Mouse (Mus musculus): ENCODE results near the gene Map7.
A peak's percentile ranks its signal among the peaks of the same experiment; 100 is the strongest.

Map7 gene

GRCm38 (mm10) chr10:20287369-20287768 lies 139.1 kb downstream of the Map7 start:
- no peak for DNase-seq (ENCODE audit: low spot score)

- peak; percentile 33 for DNase-seq (ENCODE audit: low spot score)
Observed at GRCm38 (mm10) chr10:20290467-20290883, 142.2 kb downstream of the Map7 start.

GRCm38 (mm10) chr10:20295961-20296360 lies 147.7 kb downstream of the Map7 start:
- no peak for DNase-seq (ENCODE audit: low spot score)

GRCm38 (mm10) chr10:20298152-20298920 lies 150.1 kb downstream of the Map7 start:
- no peak for DNase-seq (ENCODE audit: low spot score)

- no peak for DNase-seq (ENCODE audit: low spot score)
Observed at GRCm38 (mm10) chr10:20299114-20299513, 150.8 kb downstream of the Map7 start.

- no peak for DNase-seq (ENCODE audit: low spot score)
Observed at GRCm38 (mm10) chr10:20310969-20311769, 162.9 kb downstream of the Map7 start.

GRCm38 (mm10) chr10:20311918-20312735 lies 163.9 kb downstream of the Map7 start, which contains the start of gene Bclaf1:
Gene Bclaf1 (plus strand): TSS chr10:20312469.
- peak; percentile 99 for DNase-seq (ENCODE audit: low spot score)

- DNase-seq (ENCODE audit: low spot score): peak; percentile 60
Observed at GRCm38 (mm10) chr10:20312736-20313301, 164.5 kb downstream of the Map7 start.

- DNase-seq (ENCODE audit: low spot score): no peak
Observed at GRCm38 (mm10) chr10:20313447-20313846, 165.2 kb downstream of the Map7 start.

GRCm38 (mm10) chr10:20313941-20314340 lies 165.7 kb downstream of the Map7 start:
- DNase-seq (ENCODE audit: low spot score): no peak

GRCm38 (mm10) chr10:20314797-20315196 lies 166.5 kb downstream of the Map7 start:
- no peak for DNase-seq (ENCODE audit: low spot score)

- no peak for DNase-seq (ENCODE audit: low spot score)
Observed at GRCm38 (mm10) chr10:20317466-20317865, 169.2 kb downstream of the Map7 start.

- no peak for DNase-seq (ENCODE audit: low spot score)
Observed at GRCm38 (mm10) chr10:20326226-20326625, 178.0 kb downstream of the Map7 start.

Measured in urinary bladder, postnatal 10 days (tissue).